Mouse (Mus musculus) hindbrain, embryonic 16.5 days (tissue): ENCODE measurements around the gene Tcf7. TPM values are rescaled to one million over a fixed set of nuclear protein-coding genes. Genes with fewer than 3 reads are reported as not detected.

Experiments
- ATAC-seq: fragments of 200-750 bp; cut with Nextera tagmentation; 2 replicates; pipeline ENCODE4 v1.8.0; 2017; ENCODE audit warnings: moderate TSS enrichment, moderate library complexity
- H3K27ac ChIP-seq: fragments of 300-500 bp; sonication (generic); 2 replicates; pipeline ENCODE4 v1.5.1; 2014; ENCODE audit warnings: low read depth, mild to moderate bottlenecking, control low read depth, low read length, moderate library complexity
- H3K27me3 ChIP-seq: fragments of 300-500 bp; sonication (generic); replicated peaks from 2 replicates; pipeline ENCODE4 v1.6.1; 2014; ENCODE audit warnings: low read length; ENCODE audit not compliant: control insufficient read depth, insufficient read depth
- H3K36me3 ChIP-seq: fragments of 300-500 bp; sonication (generic); 2 replicates; pipeline ENCODE4 v1.6.1; 2014; ENCODE audit warnings: mild to moderate bottlenecking, low read length, moderate library complexity, mixed read lengths; ENCODE audit not compliant: control insufficient read depth, insufficient read depth
- H3K4me1 ChIP-seq: fragments of 300-500 bp; sonication (generic); 2 replicates; pipeline ENCODE4 v1.6.1; 2014; ENCODE audit warnings: low read depth, low read length; ENCODE audit not compliant: control insufficient read depth, insufficient read depth
- H3K4me2 ChIP-seq: fragments of 300-500 bp; sonication (generic); 2 replicates; pipeline ENCODE4 v1.6.1; 2014; ENCODE audit warnings: mild to moderate bottlenecking, low read length, control low read depth, moderate library complexity
- H3K4me3 ChIP-seq: fragments of 300-500 bp; sonication (generic); 2 replicates; pipeline ENCODE4 v1.5.1; 2014; ENCODE audit warnings: mild to moderate bottlenecking, low read length, control low read depth, moderate library complexity
- H3K9ac ChIP-seq: fragments of 300-500 bp; sonication (generic); 2 replicates; pipeline ENCODE4 v1.6.1; 2014; ENCODE audit warnings: low read depth, mild to moderate bottlenecking, control low read depth, low read length, moderate library complexity
- H3K9me3 ChIP-seq: fragments of 300-500 bp; sonication (generic); 2 replicates; pipeline ENCODE4 v1.6.1; 2014; ENCODE audit warnings: mild to moderate bottlenecking, low read length, moderate library complexity; ENCODE audit not compliant: control insufficient read depth
- WGBS: fragments of 180-500 bp; shearing (Covaris S2); extraction: QIAGEN DNeasy Blood & Tissue Kit; methylation state at CpG from one replicate; pipeline ENCODE4 v1.1.7; 2014; 5-methylcytosine and 5-hydroxymethylcytosine counted together
- polyA plus RNA-seq: library from polyadenylated mRNA; unstranded; fragments of >200 nt; fragmentation: Nextera tagmentation; extraction: Ambion mirVana; gene quantifications from 2 replicates; pipeline ENCODE4 v1.2.1, GENCODE M21; 2015

Gene Tcf7
- polyA plus RNA-seq, 1 experiment from 2014 or later, result 1.2 TPM

- H3K27me3 ChIP-seq, result no peaks in the 10 kb centered on the region
- H3K9me3 ChIP-seq, result no peaks in the 10 kb centered on the region
- no peaks in the 10 kb centered on the region for H3K4me1 ChIP-seq
- H3K4me3 ChIP-seq, result no peak overlapping the region
- H3K4me2 ChIP-seq, result no peak overlapping the region
- H3K27ac ChIP-seq, result no peak overlapping the region
- H3K9ac ChIP-seq, result no peak overlapping the region
- 74% methylated on average over 7 of the region's 7 CpGs for WGBS
- ATAC-seq, result no peak
- H3K36me3 ChIP-seq, result no peaks in the 10 kb centered on the region
Measured at GRCm38 (mm10) chr11:52292346-52292745, 9.5 kb upstream of the Tcf7 start.

GRCm38 (mm10) chr11:52286958-52287305 is 4.1 kb upstream of the Tcf7 start:
- no peak for ATAC-seq
- Histone ChIP-seq H3K4me2 (no peak overlapping the region), H3K9me3 (no peaks in the 10 kb centered on the region), H3K36me3 (no peaks in the 10 kb centered on the region), H3K9ac (no peak overlapping the region), H3K4me1 (peaks cover 20% of the 10 kb centered on the region), H3K27ac (no peak overlapping the region), H3K4me3 (no peak overlapping the region), H3K27me3 (peaks cover 16% of the 10 kb centered on the region)
- WGBS, result 19% methylated on average over 4 of the region's 4 CpGs

GRCm38 (mm10) chr11:52286301-52286957 is 3.6 kb upstream of the Tcf7 start:
- H3K4me2 ChIP-seq, result no peak overlapping the region
- H3K36me3 ChIP-seq, result no peaks in the 10 kb centered on the region
- no peak overlapping the region for H3K4me3 ChIP-seq
- peaks cover 16% of the 10 kb centered on the region for H3K27me3 ChIP-seq
- H3K9ac ChIP-seq, result no peak overlapping the region
- no peak for ATAC-seq
- H3K9me3 ChIP-seq, result no peaks in the 10 kb centered on the region
- H3K4me1 ChIP-seq, result peaks cover 20% of the 10 kb centered on the region
- H3K27ac ChIP-seq, result no peak overlapping the region
- 17% methylated on average over 16 of the region's 16 CpGs for WGBS

- no peak overlapping the region for H3K27ac ChIP-seq
- H3K4me1 ChIP-seq, result peaks cover 20% of the 10 kb centered on the region
- H3K9me3 ChIP-seq, result no peaks in the 10 kb centered on the region
- peak overlapping the region; percentile 93 for H3K4me2 ChIP-seq
- no peaks in the 10 kb centered on the region for H3K36me3 ChIP-seq
- 9% methylated on average over 44 of the region's 44 CpGs for WGBS
- peak overlapping the region; percentile 70 for H3K4me3 ChIP-seq
- H3K27me3 ChIP-seq, result peaks cover 16% of the 10 kb centered on the region
- peak overlapping the region; percentile 0; the same call in 1 of the 2 replicates for H3K9ac ChIP-seq
- 0 out of 2 replicates have a peak, but pooled peaks have one; percentile 42 for ATAC-seq
Measured at GRCm38 (mm10) chr11:52283596-52284571, 1.1 kb upstream of the Tcf7 start.

GRCm38 (mm10) chr11:52282420-52282773 is 417 bp downstream of the Tcf7 start:
- Histone ChIP-seq H3K4me1 (peaks cover 20% of the 10 kb centered on the region), H3K4me3 (peak overlapping the region; percentile 70), H3K4me2 (peak overlapping the region; percentile 93), H3K36me3 (no peaks in the 10 kb centered on the region), H3K9me3 (no peaks in the 10 kb centered on the region), H3K27me3 (peaks cover 16% of the 10 kb centered on the region), H3K9ac (peak overlapping the region; percentile 66), H3K27ac (no peak overlapping the region)
- 0 out of 2 replicates have a peak, but pooled peaks have one; percentile 12 for ATAC-seq
- WGBS, result 3% methylated on average over 19 of the region's 19 CpGs

- no peak for ATAC-seq
- H3K4me1 ChIP-seq, result peaks cover 20% of the 10 kb centered on the region
- WGBS, result 61% methylated on average over 19 of the region's 19 CpGs
Measured at GRCm38 (mm10) chr11:52281568-52282328, 1.1 kb downstream of the Tcf7 start.

GRCm38 (mm10) chr11:52280566-52281455 is 2.0 kb downstream of the Tcf7 start:
- WGBS, result 94% methylated on average over 11 of the region's 11 CpGs

More at GRCm38 (mm10) chr11:52281568-52282328, 1.1 kb downstream of the Tcf7 start:
- Histone ChIP-seq H3K9me3 (no peaks in the 10 kb centered on the region), H3K36me3 (no peaks in the 10 kb centered on the region), H3K4me3 (peak overlapping the region; percentile 70), H3K27me3 (peaks cover 16% of the 10 kb centered on the region), H3K9ac (no peak overlapping the region), H3K27ac (no peak overlapping the region), H3K4me2 (peak overlapping the region; percentile 93)

GRCm38 (mm10) chr11:52279611-52280145 is 3.1 kb downstream of the Tcf7 start:
- WGBS, result 97% methylated on average over 8 of the region's 8 CpGs
- Histone ChIP-seq H3K27me3 (peaks cover 3% of the 10 kb centered on the region; the same call in 1 of the 2 replicates), H3K9ac (no peak overlapping the region)

More at GRCm38 (mm10) chr11:52280566-52281455, 2.0 kb downstream of the Tcf7 start:
- H3K27ac ChIP-seq, result no peak overlapping the region
- H3K4me1 ChIP-seq, result peaks cover 16% of the 10 kb centered on the region
- H3K4me2 ChIP-seq, result no peak overlapping the region
- no peaks in the 10 kb centered on the region for H3K9me3 ChIP-seq
- H3K36me3 ChIP-seq, result no peaks in the 10 kb centered on the region
- ATAC-seq, result no peak
- peaks cover 12% of the 10 kb centered on the region for H3K27me3 ChIP-seq
- H3K4me3 ChIP-seq, result no peak overlapping the region
- H3K9ac ChIP-seq, result no peak overlapping the region

More at GRCm38 (mm10) chr11:52279611-52280145, 3.1 kb downstream of the Tcf7 start:
- no peaks in the 10 kb centered on the region for H3K9me3 ChIP-seq
- H3K27ac ChIP-seq, result no peak overlapping the region
- peaks cover 16% of the 10 kb centered on the region for H3K4me1 ChIP-seq
- H3K36me3 ChIP-seq, result no peaks in the 10 kb centered on the region
- H3K4me3 ChIP-seq, result no peak overlapping the region
- no peak overlapping the region for H3K4me2 ChIP-seq
- no peak for ATAC-seq
